In the genomic region with DNA sequence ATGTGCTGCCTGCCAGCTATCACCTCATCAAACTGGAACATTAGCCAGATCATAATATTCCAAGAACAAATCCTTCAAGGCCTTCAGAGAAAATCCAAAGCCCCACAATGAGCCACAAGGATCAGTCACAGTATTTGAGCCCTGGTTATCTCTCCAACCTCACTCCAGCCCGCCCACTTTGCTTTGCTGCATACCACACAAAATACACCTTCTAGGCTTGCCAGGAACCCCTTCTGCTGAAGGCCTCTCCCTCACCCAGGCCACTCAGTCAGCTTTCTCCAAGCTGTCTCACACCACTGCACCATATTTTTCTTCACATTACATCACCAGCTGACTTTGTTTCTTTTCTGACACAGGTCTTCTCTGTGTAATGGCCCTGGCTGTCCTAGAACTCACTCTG, we compare ENCODE assay signal across 25 mouse cellular contexts. TPM values are rescaled to one million over a fixed set of nuclear protein-coding genes. Genes with fewer than 3 reads are reported as not detected.
A peak's percentile ranks its signal among the peaks of the same experiment; 100 is the strongest.
DNase-seq lines count a peak whose midpoint lies in the region; ATAC-seq lines count a peak whose summit lies in the region.
"Had no signal": no experiment of that assay in that cellular context is flagged by ENCODE, and none has a peak within 500 bp of the region (broad histone marks: within the 10 kb centered on the region; RNA-seq: fewer than 3 reads in every experiment).

No protein-coding gene starts in this region.

- no peaks in the 10 kb centered on the region for H3K9me3 ChIP-seq in limb, embryonic 12.5 days
- H3K9me3 ChIP-seq in limb, embryonic 10.5 days (replicated peaks), result no peaks in the 10 kb centered on the region
- H3K9me3 ChIP-seq: heart, embryonic 15.5 days; lung, embryonic 15.5 days; midbrain, embryonic 12.5 days had no signal

- ATAC-seq in limb, embryonic 12.5 days (ENCODE audit: insufficient number of reproducible peaks, insufficient read depth, low FRiP score, low TSS enrichment, low read depth), result no peak
- ATAC-seq: hindbrain, embryonic 16.5 days; intestine, postnatal 0 days had no signal

- 79% methylated on average over 1 of the region's 1 CpGs for WGBS in limb, embryonic 12.5 days
- 88% methylated on average over 1 of the region's 1 CpGs for WGBS in limb, embryonic 10.5 days

- H3K4me2 ChIP-seq in limb, embryonic 12.5 days, result 0 out of 2 replicates have a peak overlapping the region, but pooled peaks have one; percentile 88
- H3K4me2 ChIP-seq: heart, embryonic 15.5 days had no signal

- H3K27ac ChIP-seq in limb, embryonic 12.5 days, result no peak overlapping the region
- H3K27ac ChIP-seq in limb, embryonic 10.5 days, result no peak overlapping the region
- H3K27ac ChIP-seq: heart, embryonic 15.5 days; lung, embryonic 15.5 days; macrophage; midbrain, embryonic 12.5 days; stomach, postnatal 0 days had no signal

- H3K4me1 ChIP-seq in limb, embryonic 12.5 days (replicated peaks), result peaks cover 35% of the 10 kb centered on the region
- peaks cover 36% of the 10 kb centered on the region for H3K4me1 ChIP-seq in limb, embryonic 10.5 days

- DNase-seq in frontal cortex, postnatal 10 days (ENCODE audit: low spot score in 2 of 2), result peak; percentile 1 to 3
- no peak for DNase-seq in frontal cortex, postnatal 36 days (ENCODE audit: low spot score in 2 of 2)
- no peak for DNase-seq in limb, embryonic 10.5 days (ENCODE audit: low spot score)
- DNase-seq in urinary bladder, postnatal 4 days (ENCODE audit: low spot score in 2 of 2), result peak; percentile 15 to 47
- DNase-seq in urinary bladder, postnatal 10 days (ENCODE audit: low spot score), result no peak
- DNase-seq in layer of hippocampus, adult 18-20 months (ENCODE audit: low spot score in 2 of 2), result no peak
- DNase-seq: adrenal gland, postnatal 10 days; B cell, adult 2 months; cerebellum, adult 11 months; left cerebral cortex, postnatal 4 days had no signal

- 0 out of 2 replicates have a peak overlapping the region, but pooled peaks have one; percentile 9 for H3K9ac ChIP-seq in limb, embryonic 12.5 days (replicated peaks)
- H3K9ac ChIP-seq: heart, embryonic 15.5 days; lung, embryonic 15.5 days; midbrain, embryonic 12.5 days had no signal

- H3K36me3 ChIP-seq in limb, embryonic 12.5 days, result peaks cover 28% of the 10 kb centered on the region
- peaks cover 16% of the 10 kb centered on the region for H3K36me3 ChIP-seq in limb, embryonic 10.5 days

- no peaks in the 10 kb centered on the region for H3K27me3 ChIP-seq in limb, embryonic 12.5 days
- no peaks in the 10 kb centered on the region for H3K27me3 ChIP-seq in limb, embryonic 10.5 days (ENCODE audit: low read depth, poor library complexity, severe bottlenecking)
- H3K27me3 ChIP-seq: heart, embryonic 15.5 days; lung, embryonic 15.5 days had no signal

- no peak overlapping the region for H3K4me3 ChIP-seq in limb, embryonic 12.5 days (replicated peaks)
- no peak overlapping the region for H3K4me3 ChIP-seq in limb, embryonic 10.5 days
- H3K4me3 ChIP-seq: heart, embryonic 15.5 days had no signal

RNA-seq across cellular contexts. Expression of a gene that starts 1.8 kb away (rescaled TPM):
- polyA plus RNA-seq in limb, embryonic 12.5 days (2016; fragmentation: Nextera tagmentation; extraction: Ambion mirVana), result 112 and 120 TPM in 2 replicates
- 120 and 122 TPM in 2 replicates for polyA plus RNA-seq in limb, embryonic 10.5 days (2016; fragmentation: Nextera tagmentation; extraction: Ambion mirVana)
- 10 to 100 TPM; 30.9 to 32.0 TPM for total RNA-seq in layer of hippocampus, adult 18-20 months (2021)

RNA-seq across cellular contexts. Expression of a gene that starts 3.1 kb away (rescaled TPM):
- 0.24 and 0.32 TPM in 2 replicates for polyA plus RNA-seq in limb, embryonic 12.5 days (2016; fragmentation: Nextera tagmentation; extraction: Ambion mirVana)
- not detected in 2 replicates for polyA plus RNA-seq in limb, embryonic 10.5 days (2016; fragmentation: Nextera tagmentation; extraction: Ambion mirVana)
- 1 to 10 TPM; 2.2 to 5.0 TPM for total RNA-seq in layer of hippocampus, adult 18-20 months (2021)
- total RNA-seq: granulocyte monocyte progenitor cell, adult 5-6 weeks had no signal
- polyA plus RNA-seq: erythroblast, embryonic 14.5 days; macrophage had no signal

RNA-seq across cellular contexts. Expression of a gene that starts 11.9 kb away (rescaled TPM):
- 0.92 and 1.6 TPM in 2 replicates for polyA plus RNA-seq in limb, embryonic 12.5 days (2016; fragmentation: Nextera tagmentation; extraction: Ambion mirVana)
- polyA plus RNA-seq in limb, embryonic 10.5 days (2016; fragmentation: Nextera tagmentation; extraction: Ambion mirVana), result 1.1 and 1.3 TPM in 2 replicates
- under 1 TPM; 0.52 to 0.68 TPM for total RNA-seq in layer of hippocampus, adult 18-20 months (2021)
- total RNA-seq: granulocyte monocyte progenitor cell, adult 5-6 weeks had no signal
- polyA plus RNA-seq: erythroblast, embryonic 14.5 days; macrophage had no signal

RNA-seq across cellular contexts. Expression of a gene that starts 32.9 kb away (rescaled TPM):
- not detected in 2 replicates for polyA plus RNA-seq in limb, embryonic 12.5 days (2016; fragmentation: Nextera tagmentation; extraction: Ambion mirVana)
- not detected in 2 replicates for polyA plus RNA-seq in limb, embryonic 10.5 days (2016; fragmentation: Nextera tagmentation; extraction: Ambion mirVana)
- total RNA-seq in layer of hippocampus, adult 18-20 months (2021), result not detected
- total RNA-seq: adrenal gland, postnatal 10 days; granulocyte monocyte progenitor cell, adult 5-6 weeks; left cerebral cortex, adult 18-20 months; left cerebral cortex, postnatal 4 days had no signal
- polyA plus RNA-seq: brain, embryonic 14.5 days; erythroblast, embryonic 14.5 days; frontal cortex, adult 2 months; heart, embryonic 15.5 days; hindbrain, embryonic 16.5 days; intestine, postnatal 0 days; kidney, embryonic 16.5 days; lung, embryonic 15.5 days; macrophage; midbrain, embryonic 12.5 days; neural tube, embryonic 11.5 days; stomach, postnatal 0 days had no signal

RNA-seq across cellular contexts. Expression of a gene that starts 33.1 kb away (rescaled TPM):
- polyA plus RNA-seq in limb, embryonic 12.5 days (2016; fragmentation: Nextera tagmentation; extraction: Ambion mirVana), result not detected in 2 replicates
- 0.08 TPM in 1 of 2 replicates, not detected in the other for polyA plus RNA-seq in limb, embryonic 10.5 days (2016; fragmentation: Nextera tagmentation; extraction: Ambion mirVana)
- total RNA-seq in layer of hippocampus, adult 18-20 months (2021), result under 1 TPM; 0.79 TPM
- total RNA-seq: adrenal gland, postnatal 10 days; granulocyte monocyte progenitor cell, adult 5-6 weeks had no signal
- polyA plus RNA-seq: erythroblast, embryonic 14.5 days; intestine, postnatal 0 days; kidney, embryonic 16.5 days; macrophage; neural tube, embryonic 11.5 days; stomach, postnatal 0 days had no signal

Comparison
In these comparisons a context has a peak if more than half of its experiments do, and no peak if none do; other contexts are left out.
1. DNase-seq: peak in frontal cortex, postnatal 10 days (2 of 2) and urinary bladder, postnatal 4 days (2 of 2); none in frontal cortex, postnatal 36 days (0 of 2), limb, embryonic 10.5 days (single experiment), urinary bladder, postnatal 10 days (single experiment) and layer of hippocampus, adult 18-20 months (0 of 2).